Mouse (Mus musculus): ENCODE measurements around the gene Sccpdh. TPM values are rescaled to one million over a fixed set of nuclear protein-coding genes. Genes with fewer than 3 reads are reported as not detected.
"Not testable (repeated sequence)": the region's sequence is repeated elsewhere in the genome, so short reads cannot be mapped to it uniquely, and the experiment has no call there.

Sccpdh gene
- polyA plus RNA-seq, 1 experiment: 3.0 TPM

DNA sequence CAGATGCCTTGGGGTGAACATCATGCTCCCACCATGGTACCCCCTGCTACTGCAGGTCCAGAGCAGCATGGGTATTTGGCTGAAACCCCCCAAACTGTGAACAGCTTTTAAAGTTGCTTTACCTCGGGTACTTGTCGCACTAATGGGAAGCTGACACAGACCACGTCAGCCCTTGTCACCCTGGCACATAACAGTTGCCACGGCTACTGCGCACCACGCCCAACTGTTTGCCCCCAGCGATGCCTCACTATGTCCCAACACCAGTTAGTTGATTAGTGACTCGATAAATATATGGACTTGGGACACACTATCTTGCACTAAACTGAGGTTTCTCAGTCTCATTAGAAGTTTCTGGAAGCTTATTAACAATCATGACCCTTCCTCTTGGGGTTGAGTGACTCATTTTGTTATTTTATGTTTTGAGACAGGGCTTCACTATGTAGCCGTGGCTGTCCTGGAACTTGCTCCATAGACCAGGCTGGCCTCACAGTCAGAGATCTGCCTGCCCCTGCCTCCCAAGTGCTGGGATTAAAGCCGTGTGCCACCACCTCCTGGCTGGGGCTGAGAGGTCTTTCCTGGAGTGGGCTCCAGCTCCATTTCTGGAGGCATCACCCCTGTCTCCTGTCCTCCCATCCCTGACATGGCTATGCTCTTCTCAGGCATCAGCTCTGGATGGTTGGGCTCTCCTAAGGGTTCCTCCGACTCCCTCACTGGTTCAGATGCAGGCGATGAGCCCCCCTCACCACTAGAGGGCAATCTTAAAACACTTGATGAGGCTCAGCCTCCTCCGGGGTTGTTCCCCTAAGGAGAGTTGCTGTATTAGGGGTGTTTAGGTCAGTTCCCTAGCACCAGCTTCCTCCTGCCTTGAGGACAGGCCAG lies 22.7 kb upstream of the Sccpdh start:
- TF ChIP-seq POLR2A (IDR thresholded peaks at IDR 0.05; ENCODE audit: control insufficient read depth, extremely low read depth, insufficient read depth, low read length, poor library complexity): no peak
- peak; percentile 73; the same call in 1 of the 2 replicates for TF ChIP-seq CTCF (IDR thresholded peaks at IDR 0.05; ENCODE audit: borderline replicate concordance, control insufficient read depth, extremely low read depth, insufficient read depth, low read length, poor library complexity)
- H3K36me3 ChIP-seq (ENCODE audit: control insufficient read depth, insufficient read depth, low read length): no peaks in the 10 kb centered on the region
- no peak overlapping the region for H3K27ac ChIP-seq (ENCODE audit: control insufficient read depth, insufficient read depth, low read length)
- H3K27me3 ChIP-seq (ENCODE audit: control insufficient read depth, insufficient read depth, low read length): no peaks in the 10 kb centered on the region
- H3K4me1 ChIP-seq (replicated peaks; ENCODE audit: control insufficient read depth, insufficient read depth, low read length): peaks cover 12% of the 10 kb centered on the region
- DNase-seq: peak; percentile 76
- no peak overlapping the region for H3K4me3 ChIP-seq (ENCODE audit: control insufficient read depth, insufficient read depth, low read length)
- WGBS: 65% methylated on average over 13 of the region's 13 CpGs

GRCm38 (mm10) chr1:179645980-179646268 lies 22.1 kb upstream of the Sccpdh start:
- Histone ChIP-seq H3K4me3 (ENCODE audit: control insufficient read depth, insufficient read depth, low read length) (no peak overlapping the region), H3K36me3 (ENCODE audit: control insufficient read depth, insufficient read depth, low read length) (no peaks in the 10 kb centered on the region), H3K4me1 (replicated peaks; ENCODE audit: control insufficient read depth, insufficient read depth, low read length) (peaks cover 13% of the 10 kb centered on the region), H3K27me3 (ENCODE audit: control insufficient read depth, insufficient read depth, low read length) (no peaks in the 10 kb centered on the region), H3K27ac (ENCODE audit: control insufficient read depth, insufficient read depth, low read length) (no peak overlapping the region)
- no peak for TF ChIP-seq POLR2A (IDR thresholded peaks at IDR 0.05; ENCODE audit: control insufficient read depth, extremely low read depth, insufficient read depth, low read length, poor library complexity)
- TF ChIP-seq CTCF (IDR thresholded peaks at IDR 0.05; ENCODE audit: borderline replicate concordance, control insufficient read depth, extremely low read depth, insufficient read depth, low read length, poor library complexity): no peak
- DNase-seq: no peak
- WGBS: 20% methylated on average over 4 of the region's 4 CpGs

DNA sequence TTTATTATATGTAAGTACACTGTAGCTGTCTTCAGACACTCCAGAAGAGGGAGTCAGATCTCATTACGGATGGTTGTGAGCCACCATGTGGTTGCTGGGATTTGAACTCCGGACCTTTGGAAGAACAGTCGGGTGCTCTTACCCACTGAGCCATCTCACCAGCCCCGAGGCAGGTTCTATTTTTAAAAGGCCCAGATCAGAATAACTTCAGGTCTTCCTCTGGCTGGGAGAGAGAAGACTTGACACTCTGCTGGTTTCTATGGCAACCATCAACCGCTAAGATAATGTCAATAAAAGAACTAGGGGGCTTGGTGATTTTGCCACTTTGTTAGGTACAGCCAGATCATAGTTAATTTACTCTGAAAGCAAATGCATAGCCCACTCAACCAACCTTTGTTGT lies 19.3 kb upstream of the Sccpdh start:
- WGBS: 85% methylated on average over 4 of the region's 5 CpGs
- DNase-seq; H3K4me1 ChIP-seq (replicated peaks; ENCODE audit: control insufficient read depth, insufficient read depth, low read length); H3K4me3 ChIP-seq (ENCODE audit: control insufficient read depth, insufficient read depth, low read length); H3K27me3 ChIP-seq (ENCODE audit: control insufficient read depth, insufficient read depth, low read length); H3K36me3 ChIP-seq (ENCODE audit: control insufficient read depth, insufficient read depth, low read length); H3K27ac ChIP-seq (ENCODE audit: control insufficient read depth, insufficient read depth, low read length): not testable (repeated sequence)

DNA sequence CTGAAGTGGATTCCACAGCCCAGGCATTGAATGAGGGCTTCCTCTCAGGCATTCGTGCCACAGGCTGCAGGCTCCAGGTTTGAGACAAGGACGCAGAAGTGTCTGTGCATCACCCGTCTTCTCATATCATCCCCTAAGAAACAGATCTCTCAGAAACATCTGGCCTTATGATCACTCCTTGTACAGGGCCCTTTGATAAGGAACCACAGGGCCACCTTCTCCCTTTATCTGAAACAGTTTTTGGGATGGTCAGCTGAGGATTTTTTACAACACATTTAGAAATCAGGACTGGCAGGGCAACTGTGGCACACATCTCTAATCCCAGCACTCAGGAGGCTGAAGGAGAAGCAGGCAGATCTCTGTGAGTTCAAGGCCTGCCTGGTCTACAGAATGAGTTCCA lies 18.7 kb upstream of the Sccpdh start:
- H3K27ac ChIP-seq (ENCODE audit: control insufficient read depth, insufficient read depth, low read length): no peak overlapping the region
- WGBS: 91% methylated on average over 3 of the region's 3 CpGs
- TF ChIP-seq POLR2A (IDR thresholded peaks at IDR 0.05; ENCODE audit: control insufficient read depth, extremely low read depth, insufficient read depth, low read length, poor library complexity): no peak
- TF ChIP-seq CTCF (IDR thresholded peaks at IDR 0.05; ENCODE audit: borderline replicate concordance, control insufficient read depth, extremely low read depth, insufficient read depth, low read length, poor library complexity): no peak
- H3K4me3 ChIP-seq (ENCODE audit: control insufficient read depth, insufficient read depth, low read length): no peak overlapping the region
- peaks cover 6% of the 10 kb centered on the region; the same call in 1 of the 2 replicates for H3K4me1 ChIP-seq (replicated peaks; ENCODE audit: control insufficient read depth, insufficient read depth, low read length)
- H3K36me3 ChIP-seq (ENCODE audit: control insufficient read depth, insufficient read depth, low read length): no peaks in the 10 kb centered on the region
- DNase-seq: no peak
- H3K27me3 ChIP-seq (ENCODE audit: control insufficient read depth, insufficient read depth, low read length): no peaks in the 10 kb centered on the region

DNA sequence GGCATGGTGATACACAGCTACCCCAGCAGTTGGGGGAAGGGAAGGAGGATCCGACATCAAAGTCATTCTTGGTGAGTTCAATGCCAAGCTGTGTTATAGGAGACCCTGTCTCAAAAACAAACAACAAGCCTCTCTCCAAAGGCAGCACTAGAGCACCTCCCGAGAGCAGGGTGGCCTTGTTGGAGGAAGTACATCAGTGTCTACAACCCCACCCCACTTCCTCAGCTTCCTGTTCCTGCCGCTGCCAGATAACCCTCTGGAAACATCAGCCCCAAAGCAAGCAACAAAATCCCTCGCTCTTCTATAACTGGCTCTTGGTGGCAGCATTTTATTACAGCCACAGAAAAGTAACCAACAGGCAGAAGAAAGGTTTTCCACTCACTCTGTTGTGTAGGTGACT lies 17.7 kb upstream of the Sccpdh start:
- WGBS: 35% methylated on average over 4 of the region's 4 CpGs
- H3K27ac ChIP-seq (ENCODE audit: control insufficient read depth, insufficient read depth, low read length): no peak overlapping the region
- H3K4me3 ChIP-seq (ENCODE audit: control insufficient read depth, insufficient read depth, low read length): no peak overlapping the region
- TF ChIP-seq POLR2A (IDR thresholded peaks at IDR 0.05; ENCODE audit: control insufficient read depth, extremely low read depth, insufficient read depth, low read length, poor library complexity): no peak
- no peak for TF ChIP-seq CTCF (IDR thresholded peaks at IDR 0.05; ENCODE audit: borderline replicate concordance, control insufficient read depth, extremely low read depth, insufficient read depth, low read length, poor library complexity)
- no peaks in the 10 kb centered on the region for H3K27me3 ChIP-seq (ENCODE audit: control insufficient read depth, insufficient read depth, low read length)
- peaks cover 6% of the 10 kb centered on the region; the same call in 1 of the 2 replicates for H3K4me1 ChIP-seq (replicated peaks; ENCODE audit: control insufficient read depth, insufficient read depth, low read length)
- H3K36me3 ChIP-seq (ENCODE audit: control insufficient read depth, insufficient read depth, low read length): no peaks in the 10 kb centered on the region
- no peak for DNase-seq

GRCm38 (mm10) chr1:179651224-179651623 lies 16.8 kb upstream of the Sccpdh start:
- peaks cover 4% of the 10 kb centered on the region; the same call in 1 of the 2 replicates for H3K4me1 ChIP-seq (replicated peaks; ENCODE audit: control insufficient read depth, insufficient read depth, low read length)
- no peak overlapping the region for H3K27ac ChIP-seq (ENCODE audit: control insufficient read depth, insufficient read depth, low read length)
- 94% methylated on average over 5 of the region's 5 CpGs for WGBS
- TF ChIP-seq CTCF (IDR thresholded peaks at IDR 0.05; ENCODE audit: borderline replicate concordance, control insufficient read depth, extremely low read depth, insufficient read depth, low read length, poor library complexity) (no peak), POLR2A (IDR thresholded peaks at IDR 0.05; ENCODE audit: control insufficient read depth, extremely low read depth, insufficient read depth, low read length, poor library complexity) (no peak)
- H3K36me3 ChIP-seq (ENCODE audit: control insufficient read depth, insufficient read depth, low read length): no peaks in the 10 kb centered on the region
- no peaks in the 10 kb centered on the region for H3K27me3 ChIP-seq (ENCODE audit: control insufficient read depth, insufficient read depth, low read length)
- no peak overlapping the region for H3K4me3 ChIP-seq (ENCODE audit: control insufficient read depth, insufficient read depth, low read length)
- DNase-seq: no peak

DNA sequence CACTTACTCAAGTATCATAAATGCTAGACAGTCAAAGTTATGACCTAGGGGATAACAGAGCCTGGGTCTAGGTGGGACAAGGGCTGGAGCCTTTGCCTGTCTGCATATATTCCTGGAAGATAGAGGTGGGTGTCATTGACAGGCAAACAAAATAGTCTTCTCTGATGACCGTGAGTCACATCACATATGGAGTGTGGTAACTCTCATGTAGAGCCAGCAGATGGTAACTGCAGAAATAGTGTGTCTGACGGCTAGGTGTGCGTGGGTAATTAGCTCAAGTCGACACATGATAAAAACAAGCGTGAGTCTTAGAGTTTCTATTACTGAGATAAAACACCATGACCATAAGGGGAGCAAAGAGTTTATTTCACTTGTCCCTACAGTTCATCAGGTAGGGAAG lies 4.9 kb upstream of the Sccpdh start:
- H3K27me3 ChIP-seq (ENCODE audit: control insufficient read depth, insufficient read depth, low read length): no peaks in the 10 kb centered on the region
- no peaks in the 10 kb centered on the region for H3K36me3 ChIP-seq (ENCODE audit: control insufficient read depth, insufficient read depth, low read length)
- DNase-seq: no peak
- H3K4me1 ChIP-seq (replicated peaks; ENCODE audit: control insufficient read depth, insufficient read depth, low read length): no peaks in the 10 kb centered on the region; the same call in 1 of the 2 replicates
- no peak overlapping the region for H3K27ac ChIP-seq (ENCODE audit: control insufficient read depth, insufficient read depth, low read length)
- no peak overlapping the region for H3K4me3 ChIP-seq (ENCODE audit: control insufficient read depth, insufficient read depth, low read length)
- 96% methylated on average over 5 of the region's 5 CpGs for WGBS
- no peak for TF ChIP-seq POLR2A (IDR thresholded peaks at IDR 0.05; ENCODE audit: control insufficient read depth, extremely low read depth, insufficient read depth, low read length, poor library complexity)
- no peak for TF ChIP-seq CTCF (IDR thresholded peaks at IDR 0.05; ENCODE audit: borderline replicate concordance, control insufficient read depth, extremely low read depth, insufficient read depth, low read length, poor library complexity)
